Mouse (Mus musculus) 3T3-L1 (cell line): ENCODE measurements around the gene Dhrs7b.

Experiments used
- DNase-seq: peaks from one replicate; pipeline ENCODE4 v3.0.0-alpha.2; 2015; ENCODE audit warnings: low read depth, low spot score

Dhrs7b gene

GRCm38 (mm10) chr11:60895915-60896314 is 65.5 kb downstream of the Dhrs7b start:
- DNase-seq = no peak

- peak; percentile 25 for DNase-seq
Observed at GRCm38 (mm10) chr11:60902001-60902400, 71.6 kb downstream of the Dhrs7b start.

GRCm38 (mm10) chr11:60902486-60902885 is 72.1 kb downstream of the Dhrs7b start:
- no peak for DNase-seq

GRCm38 (mm10) chr11:60903661-60904061 is 73.2 kb downstream of the Dhrs7b start:
- DNase-seq = no peak

GRCm38 (mm10) chr11:60905407-60906120 is 75.1 kb downstream of the Dhrs7b start:
- DNase-seq = no peak

GRCm38 (mm10) chr11:60906449-60906848 is 76.0 kb downstream of the Dhrs7b start:
- DNase-seq = no peak

GRCm38 (mm10) chr11:60908073-60908472 is 77.6 kb downstream of the Dhrs7b start:
- DNase-seq = peak; percentile 36

- DNase-seq = no peak
Observed at GRCm38 (mm10) chr11:60909626-60910025, 79.2 kb downstream of the Dhrs7b start.
